Mouse (Mus musculus): ENCODE data around the gene Ttc6.

DNA sequence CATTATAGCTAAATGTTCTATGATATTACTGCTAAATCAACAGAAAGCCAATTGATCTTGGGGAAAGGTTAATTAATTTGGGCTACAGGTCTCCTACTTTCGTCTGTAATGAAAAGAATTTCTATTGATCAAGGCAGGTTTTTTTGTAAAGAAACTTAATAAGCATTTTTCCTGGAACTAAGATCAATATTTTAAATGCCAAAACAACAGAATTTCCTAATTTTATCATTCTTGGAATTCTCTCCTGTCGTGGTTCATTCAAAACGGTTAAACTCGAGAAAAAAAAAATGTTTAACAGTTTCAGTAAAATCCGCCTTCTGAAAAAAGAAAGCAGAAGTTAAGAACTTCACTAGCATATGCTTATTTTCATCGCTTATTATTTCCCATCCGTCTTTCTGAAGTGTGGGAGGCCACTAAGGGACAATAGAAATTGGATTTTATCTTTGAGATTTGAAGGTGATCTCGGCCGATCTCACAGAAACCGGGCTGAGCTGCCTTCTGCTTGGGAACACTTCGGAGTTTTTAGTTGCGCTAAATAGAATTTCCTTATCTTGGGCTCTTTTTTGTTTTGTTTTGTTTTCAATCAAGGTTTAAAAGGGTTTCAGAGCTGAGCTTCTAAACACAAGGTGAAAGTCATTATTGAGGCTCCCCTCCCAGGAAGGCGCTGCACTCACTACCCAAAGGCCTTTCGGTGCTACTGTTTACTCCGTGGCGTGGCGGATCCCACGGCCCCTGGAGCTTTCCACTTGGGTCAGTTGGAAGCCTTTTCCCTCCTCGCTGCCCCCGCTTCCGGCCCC is 25.9 kb upstream of the Ttc6 start:
- TF ChIP-seq FOSL1 (IDR thresholded peaks at IDR 0.05; ENCODE audit: insufficient read depth, low read length, poor library complexity, severe bottlenecking) (no peak), CTCF (IDR thresholded peaks at IDR 0.05; ENCODE audit: control insufficient read depth, insufficient read depth, insufficient read length) (no peak)

Data from C2C12 (cell line).